Mouse (Mus musculus): ENCODE measurements around the gene Gm17783. TPM values are rescaled to one million over a fixed set of nuclear protein-coding genes. Genes with fewer than 3 reads are reported as not detected.

Gene Gm17783
- not detected in 2 replicates for polyA plus RNA-seq (2012; rRNA removed)
- polyA plus RNA-seq (2014; fragmentation: Nextera tagmentation; extraction: Ambion mirVana), result not detected in 2 replicates

- Histone ChIP-seq H3K4me1 (ENCODE audit: control insufficient read depth, insufficient read depth, low read length) (no peaks in the 10 kb centered on the region), H3K9ac (ENCODE audit: low read depth, low read length, severe bottlenecking) (no peak within 1 kb of the TSS), H3K36me3 (ENCODE audit: control insufficient read depth, insufficient read depth, low read length) (no peaks in the 10 kb centered on the region), H3K27me3 (ENCODE audit: control insufficient read depth, insufficient read depth, low read length) (no peaks in the 10 kb centered on the region), H3K4me3 (replicated peaks; ENCODE audit: low read length) (no peak within 1 kb of the TSS), H3K27ac (replicated peaks; ENCODE audit: low read depth, low read length) (no peak within 1 kb of the TSS), H3K9me3 (ENCODE audit: control insufficient read depth, low read length) (no peaks in the 10 kb centered on the region), H3K4me2 (replicated peaks; ENCODE audit: low read depth, low read length, severe bottlenecking) (no peak within 1 kb of the TSS)
- no peak for TF ChIP-seq POLR2A (IDR thresholded peaks at IDR 0.05; ENCODE audit: borderline replicate concordance, extremely low read depth, insufficient read depth, insufficient read length)
- WGBS, result 77% methylated on average over 4 of the region's 4 CpGs
- DNase-seq (ENCODE audit: low spot score) (no peak), ATAC-seq (ENCODE audit: low FRiP score, low read depth) (no peak)
Observed at GRCm38 (mm10) chr16:45531950-45532349, at the start of gene Gm17783. Gene Gm17783, minus strand, starts transcription at chr16:45532050.

- Histone ChIP-seq H3K27ac (replicated peaks; ENCODE audit: low read depth, low read length) (no peak overlapping the region), H3K4me2 (replicated peaks; ENCODE audit: low read depth, low read length, severe bottlenecking) (no peak overlapping the region), H3K9me3 (ENCODE audit: control insufficient read depth, low read length) (no peaks in the 10 kb centered on the region), H3K27me3 (ENCODE audit: control insufficient read depth, insufficient read depth, low read length) (no peaks in the 10 kb centered on the region), H3K4me3 (replicated peaks; ENCODE audit: low read length) (no peak overlapping the region), H3K9ac (ENCODE audit: low read depth, low read length, severe bottlenecking) (no peak overlapping the region), H3K4me1 (ENCODE audit: control insufficient read depth, insufficient read depth, low read length) (no peaks in the 10 kb centered on the region), H3K36me3 (ENCODE audit: control insufficient read depth, insufficient read depth, low read length) (no peaks in the 10 kb centered on the region)
- DNase-seq (ENCODE audit: low spot score) (no peak), ATAC-seq (ENCODE audit: low FRiP score, low read depth) (no peak)
- TF ChIP-seq POLR2A (IDR thresholded peaks at IDR 0.05; ENCODE audit: borderline replicate concordance, extremely low read depth, insufficient read depth, insufficient read length), result no peak
- WGBS, result 59% methylated on average over 12 of the region's 12 CpGs
Observed at GRCm38 (mm10) chr16:45579883-45580282, 48.0 kb upstream of the Gm17783 start.

GRCm38 (mm10) chr16:45572307-45572706 lies 40.5 kb upstream of the Gm17783 start:
- TF ChIP-seq POLR2A (IDR thresholded peaks at IDR 0.05; ENCODE audit: borderline replicate concordance, extremely low read depth, insufficient read depth, insufficient read length), result no peak
- Histone ChIP-seq H3K9ac (ENCODE audit: low read depth, low read length, severe bottlenecking) (no peak overlapping the region), H3K4me1 (ENCODE audit: control insufficient read depth, insufficient read depth, low read length) (no peaks in the 10 kb centered on the region), H3K4me3 (replicated peaks; ENCODE audit: low read length) (no peak overlapping the region), H3K27ac (replicated peaks; ENCODE audit: low read depth, low read length) (no peak overlapping the region), H3K36me3 (ENCODE audit: control insufficient read depth, insufficient read depth, low read length) (no peaks in the 10 kb centered on the region), H3K27me3 (ENCODE audit: control insufficient read depth, insufficient read depth, low read length) (no peaks in the 10 kb centered on the region), H3K4me2 (replicated peaks; ENCODE audit: low read depth, low read length, severe bottlenecking) (no peak overlapping the region), H3K9me3 (ENCODE audit: control insufficient read depth, low read length) (no peaks in the 10 kb centered on the region)
- 83% methylated on average over 3 of the region's 3 CpGs for whole genome bisulfite sequencing
- no peak for ATAC-seq (ENCODE audit: low FRiP score, low read depth)
- no peak for DNase-seq (ENCODE audit: low spot score)

GRCm38 (mm10) chr16:45561747-45562146 lies 29.9 kb upstream of the Gm17783 start:
- H3K4me3 ChIP-seq (replicated peaks; ENCODE audit: low read length), result no peak overlapping the region
- ATAC-seq (ENCODE audit: low FRiP score, low read depth), result no peak
- 54% methylated on average over 3 of the region's 3 CpGs for WGBS

GRCm38 (mm10) chr16:45551579-45551978 lies 19.7 kb upstream of the Gm17783 start:
- WGBS, result 84% methylated on average over 2 of the region's 2 CpGs
- TF ChIP-seq POLR2A (IDR thresholded peaks at IDR 0.05; ENCODE audit: borderline replicate concordance, extremely low read depth, insufficient read depth, insufficient read length), result no peak
- H3K4me1 ChIP-seq (ENCODE audit: control insufficient read depth, insufficient read depth, low read length), result no peaks in the 10 kb centered on the region
- no peak overlapping the region for H3K9ac ChIP-seq (ENCODE audit: low read depth, low read length, severe bottlenecking)
- no peak for DNase-seq (ENCODE audit: low spot score)
- no peak overlapping the region for H3K4me3 ChIP-seq (replicated peaks; ENCODE audit: low read length)
- no peak overlapping the region for H3K4me2 ChIP-seq (replicated peaks; ENCODE audit: low read depth, low read length, severe bottlenecking)
- no peaks in the 10 kb centered on the region for H3K9me3 ChIP-seq (ENCODE audit: control insufficient read depth, low read length)
- H3K27me3 ChIP-seq (ENCODE audit: control insufficient read depth, insufficient read depth, low read length), result no peaks in the 10 kb centered on the region
- no peaks in the 10 kb centered on the region for H3K36me3 ChIP-seq (ENCODE audit: control insufficient read depth, insufficient read depth, low read length)
- H3K27ac ChIP-seq (replicated peaks; ENCODE audit: low read depth, low read length), result no peak overlapping the region
- ATAC-seq (ENCODE audit: low FRiP score, low read depth), result no peak

More at GRCm38 (mm10) chr16:45561747-45562146, 29.9 kb upstream of the Gm17783 start:
- no peak overlapping the region for H3K4me2 ChIP-seq (replicated peaks; ENCODE audit: low read depth, low read length, severe bottlenecking)
- TF ChIP-seq POLR2A (IDR thresholded peaks at IDR 0.05; ENCODE audit: borderline replicate concordance, extremely low read depth, insufficient read depth, insufficient read length), result no peak
- H3K27me3 ChIP-seq (ENCODE audit: control insufficient read depth, insufficient read depth, low read length), result no peaks in the 10 kb centered on the region
- H3K9ac ChIP-seq (ENCODE audit: low read depth, low read length, severe bottlenecking), result no peak overlapping the region
- no peaks in the 10 kb centered on the region for H3K36me3 ChIP-seq (ENCODE audit: control insufficient read depth, insufficient read depth, low read length)
- no peaks in the 10 kb centered on the region for H3K4me1 ChIP-seq (ENCODE audit: control insufficient read depth, insufficient read depth, low read length)
- no peaks in the 10 kb centered on the region for H3K9me3 ChIP-seq (ENCODE audit: control insufficient read depth, low read length)
- DNase-seq (ENCODE audit: low spot score), result no peak
- no peak overlapping the region for H3K27ac ChIP-seq (replicated peaks; ENCODE audit: low read depth, low read length)

GRCm38 (mm10) chr16:45547982-45548381 lies 16.1 kb upstream of the Gm17783 start:
- no peaks in the 10 kb centered on the region for H3K36me3 ChIP-seq (ENCODE audit: control insufficient read depth, insufficient read depth, low read length)
- H3K4me1 ChIP-seq (ENCODE audit: control insufficient read depth, insufficient read depth, low read length), result no peaks in the 10 kb centered on the region
- H3K4me2 ChIP-seq (replicated peaks; ENCODE audit: low read depth, low read length, severe bottlenecking), result no peak overlapping the region
- ATAC-seq (ENCODE audit: low FRiP score, low read depth) (no peak), DNase-seq (ENCODE audit: low spot score) (no peak)
- H3K27me3 ChIP-seq (ENCODE audit: control insufficient read depth, insufficient read depth, low read length), result no peaks in the 10 kb centered on the region
- H3K9me3 ChIP-seq (ENCODE audit: control insufficient read depth, low read length), result no peaks in the 10 kb centered on the region
- TF ChIP-seq POLR2A (IDR thresholded peaks at IDR 0.05; ENCODE audit: borderline replicate concordance, extremely low read depth, insufficient read depth, insufficient read length), result no peak
- H3K4me3 ChIP-seq (replicated peaks; ENCODE audit: low read length), result no peak overlapping the region
- H3K27ac ChIP-seq (replicated peaks; ENCODE audit: low read depth, low read length), result no peak overlapping the region
- no peak overlapping the region for H3K9ac ChIP-seq (ENCODE audit: low read depth, low read length, severe bottlenecking)
